Mouse (Mus musculus): ENCODE results near the gene Ube3c.
"Not testable (repeated sequence)": the region's sequence is repeated elsewhere in the genome, so short reads cannot be mapped to it uniquely, and the experiment has no call there.

Gene Ube3c

DNA sequence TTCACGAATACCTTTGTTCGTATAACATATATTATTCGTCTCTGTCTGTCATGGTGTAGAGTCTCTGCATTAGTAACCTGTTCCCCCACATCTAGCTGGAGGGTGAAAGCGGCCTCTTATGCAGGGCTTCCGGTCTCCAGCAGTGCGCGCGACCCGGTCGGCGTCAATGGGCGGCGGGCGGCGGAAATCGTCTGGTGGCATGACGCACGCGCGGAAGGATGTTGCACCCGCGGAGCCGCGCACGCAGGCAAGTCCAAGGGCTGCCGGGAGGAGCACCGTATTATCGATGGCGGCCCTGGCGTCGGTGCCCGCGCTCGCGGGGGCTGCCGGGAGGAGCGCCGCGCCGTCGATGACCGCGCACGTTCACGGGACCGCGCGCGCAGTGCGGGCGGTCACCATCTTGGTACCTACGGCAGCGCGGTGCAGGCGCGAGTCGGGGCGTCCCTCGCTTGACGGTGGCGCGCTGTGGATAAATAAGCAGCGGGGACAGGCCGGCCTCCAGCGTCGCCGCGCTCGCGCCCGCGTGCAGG is at the start of gene Ube3c:
Ube3c (plus strand) TSS at position 395 of the 530 bp plus-strand sequence.
- in situ Hi-C loops (cut with MboI, MseI), result no loop called here

DNA sequence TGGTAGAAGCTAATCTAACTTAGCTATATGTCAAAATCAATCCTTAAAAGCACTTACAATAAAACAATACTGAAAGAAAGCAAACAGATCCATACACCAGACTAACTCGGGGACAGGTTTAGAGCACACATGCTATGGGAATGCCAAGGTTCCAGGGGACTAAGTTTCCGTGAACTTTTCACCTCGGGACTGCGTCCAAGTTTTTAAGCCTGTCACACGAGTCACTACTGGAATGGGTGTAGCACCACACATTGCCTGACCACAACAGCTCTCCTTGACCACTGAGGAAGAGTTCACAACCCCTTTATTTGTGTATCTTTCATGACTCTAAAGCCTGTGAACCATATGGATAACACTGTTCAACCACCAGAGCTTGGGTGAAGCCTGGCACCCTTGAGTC is 8.9 kb upstream of the Ube3c start:
- in situ Hi-C loops (cut with MboI, MseI), result loop anchor here in 1 of 2 experiments (5.0 kb wide), 2 partner anchors 127 to 1783 kb away; no protein-coding TSS in a partner anchor

DNA sequence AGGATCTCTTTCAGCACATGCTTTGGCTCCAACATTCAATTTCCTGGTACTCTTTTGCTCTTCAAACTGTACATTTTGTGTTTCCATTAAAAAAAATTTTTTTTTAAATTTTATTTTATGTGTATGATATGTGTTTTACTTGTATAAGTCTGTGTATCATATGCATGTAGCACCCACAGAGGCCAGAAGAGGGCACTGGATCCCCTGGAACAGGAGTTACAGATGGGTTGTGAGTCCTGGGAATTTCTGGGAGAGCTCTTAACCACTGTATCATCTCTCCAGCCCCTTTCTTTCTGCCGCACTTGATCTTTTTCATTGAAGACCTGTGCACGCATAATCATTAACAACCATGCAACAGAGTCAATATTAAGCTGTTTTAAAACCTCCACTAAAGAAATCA is 8.4 kb upstream of the Ube3c start:
- in situ Hi-C loops (cut with MboI, MseI), result loop anchor here in 1 of 2 experiments (5.0 kb wide), 2 partner anchors 127 to 1783 kb away; no protein-coding TSS in a partner anchor

DNA sequence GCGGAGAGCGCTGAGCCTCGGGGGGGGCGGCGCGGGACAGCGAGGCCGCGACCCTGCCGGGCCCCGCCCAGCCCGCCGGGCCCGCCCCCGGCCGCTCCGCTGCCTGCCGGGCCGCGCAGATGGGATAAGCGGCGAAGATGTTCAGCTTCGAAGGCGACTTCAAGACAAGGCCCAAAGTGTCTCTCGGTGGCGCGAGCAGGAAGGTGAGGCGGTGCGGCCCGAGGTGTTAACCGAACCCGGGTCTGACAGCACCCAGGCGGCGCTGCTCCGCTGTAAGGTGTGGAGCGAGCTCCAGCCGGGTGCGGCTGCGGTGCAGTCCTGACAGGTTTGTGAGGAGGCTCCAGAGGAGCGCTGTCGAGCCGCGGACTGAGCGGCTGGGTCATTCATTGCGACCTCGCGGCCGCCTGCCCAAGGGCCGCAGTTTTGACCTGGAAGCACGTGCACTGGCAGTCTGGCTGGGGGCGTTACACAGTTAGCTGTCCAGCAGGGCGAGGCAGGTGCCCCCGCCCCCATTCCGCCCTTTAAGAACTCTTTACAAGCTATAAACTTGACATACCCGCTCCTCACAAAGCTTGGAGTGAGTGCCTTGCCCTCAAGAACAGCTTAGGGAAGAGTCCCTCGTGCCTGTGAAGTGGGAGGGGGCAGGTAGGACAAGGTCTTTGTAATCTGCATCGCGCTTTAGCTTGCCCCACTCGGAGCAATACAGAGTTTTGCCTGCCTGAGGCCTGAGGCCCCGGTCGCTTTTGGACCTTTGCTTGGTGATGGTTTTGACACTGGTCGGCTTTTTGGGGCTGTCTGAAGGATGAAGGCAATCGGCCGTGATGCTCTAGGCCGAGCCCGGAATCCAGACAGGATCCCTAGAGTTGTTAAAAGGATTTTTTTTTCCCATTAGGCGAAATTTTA is 587 bp downstream of the Ube3c start:
- in situ Hi-C loops (cut with MboI, MseI), result loop anchor here in 1 of 2 experiments (5.0 to 10.0 kb wide), 2 partner anchors 68 to 665 kb away; partner anchors contain the start of gene Selenoi

- in situ Hi-C loops (cut with MboI, MseI), result loop anchor here in 1 of 2 experiments (5.0 to 10.0 kb wide), 2 partner anchors 63 to 661 kb away; partner anchors contain the start of gene Selenoi
Observed at GRCm38 (mm10) chr5:29574286-29574685, 5.2 kb downstream of the Ube3c start.

GRCm38 (mm10) chr5:29575085-29575484 is 6.0 kb downstream of the Ube3c start:
- in situ Hi-C loops (cut with MboI, MseI), result loop anchor here in 1 of 2 experiments (10.0 kb wide), 1 partner anchor 660 kb away; the partner anchor contains the start of gene Selenoi

- in situ Hi-C loops (cut with MboI, MseI), result loop anchor here in 1 of 2 experiments (10.0 kb wide), 1 partner anchor 657 kb away; the partner anchor contains the start of gene Selenoi
Observed at GRCm38 (mm10) chr5:29577795-29578631, 9.0 kb downstream of the Ube3c start.

- in situ Hi-C loops (cut with MboI, MseI), result loop anchor here in 1 of 2 experiments (10.0 kb wide), 1 partner anchor 1799 kb away; no protein-coding TSS in a partner anchor
Observed at GRCm38 (mm10) chr5:29583880-29584595, 15.0 kb downstream of the Ube3c start.

DNA sequence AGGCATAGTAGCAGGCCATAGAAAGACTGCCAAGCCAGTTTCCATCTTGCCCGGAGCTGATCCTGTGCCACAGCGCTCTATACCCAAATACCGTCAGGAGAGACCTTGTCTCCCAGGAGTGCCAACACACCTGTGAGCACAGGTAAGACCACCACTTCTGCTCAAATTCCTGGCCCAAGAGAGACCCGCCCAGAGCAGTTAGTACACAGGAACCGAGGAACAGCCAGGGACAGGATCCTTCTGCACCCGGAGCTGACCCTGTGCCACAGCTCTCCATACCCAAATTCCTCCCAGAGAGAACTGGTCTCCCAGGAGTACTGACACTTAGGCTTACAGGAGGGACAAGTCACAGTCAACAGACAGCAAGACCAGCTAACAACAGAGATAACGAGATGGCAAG is 23.1 kb downstream of the Ube3c start:
- in situ Hi-C loops (cut with MboI, MseI), result loop anchor here in 1 of 2 experiments (5.0 kb wide), 1 partner anchor 40 kb away; no protein-coding TSS in a partner anchor

DNA sequence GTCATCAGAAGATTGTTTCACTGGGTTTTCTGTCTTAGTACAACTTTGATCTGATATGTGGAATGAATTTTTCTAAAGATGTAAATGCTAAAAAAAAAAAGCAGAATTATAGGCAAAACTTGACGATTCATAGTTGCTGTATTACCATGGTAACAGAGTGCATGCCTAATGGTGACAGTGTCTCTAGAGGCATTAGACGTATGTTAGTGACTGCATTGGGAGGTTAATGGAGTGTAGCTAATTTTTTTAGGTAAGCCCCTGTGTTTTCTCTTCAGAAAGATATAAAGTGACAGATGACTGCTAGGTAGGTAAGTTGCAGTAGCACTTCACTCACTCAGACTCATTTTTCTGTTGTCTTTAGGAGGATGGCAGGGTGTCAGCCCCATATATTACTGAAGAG is 37.5 kb downstream of the Ube3c start:
- in situ Hi-C loops (cut with MboI, MseI), result no loop called here

DNA sequence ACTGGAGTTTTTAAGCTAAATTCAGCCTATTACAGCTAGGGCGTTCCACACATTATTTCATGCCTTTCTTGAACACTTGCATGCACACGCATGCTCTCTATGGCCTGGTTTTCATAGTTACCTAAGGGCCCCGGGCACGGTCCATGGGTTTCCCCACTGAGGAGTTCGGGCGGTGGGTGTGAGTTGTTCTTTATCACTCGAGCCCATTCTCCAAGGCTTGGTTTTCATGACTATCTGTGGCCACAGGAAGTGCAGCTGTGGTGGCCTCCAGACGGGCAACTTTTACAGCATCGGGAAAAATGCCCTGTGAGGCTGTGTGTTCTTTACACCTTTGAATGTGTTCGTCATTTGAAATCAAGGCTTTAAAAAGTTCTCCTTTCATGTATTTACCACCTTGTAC is 56.6 kb downstream of the Ube3c start:
- in situ Hi-C loops (cut with MboI, MseI), result no loop called here

DNA sequence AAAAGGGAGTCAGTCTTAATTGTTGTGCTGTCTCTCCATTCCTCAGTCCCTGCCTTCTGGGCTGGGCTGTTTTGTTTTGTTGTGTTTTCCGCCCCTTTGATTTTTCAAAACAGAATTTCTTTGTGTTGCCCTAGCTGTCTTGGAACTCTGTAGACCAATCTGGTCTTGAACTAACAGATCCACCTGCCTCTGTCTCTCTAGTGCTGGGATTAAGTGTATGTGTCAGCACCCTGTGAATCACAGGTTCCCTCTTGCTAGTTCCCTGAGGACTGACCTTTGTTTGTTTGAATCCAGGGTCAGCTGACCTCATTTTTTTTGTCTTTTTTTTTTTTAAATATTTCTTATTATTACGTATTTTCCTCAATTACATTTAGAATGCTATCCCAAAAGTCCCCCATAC is 60.9 kb downstream of the Ube3c start:
- in situ Hi-C loops (cut with MboI, MseI), result loop anchor here in 1 of 2 experiments (5.0 kb wide), 1 partner anchor 38 kb away; no protein-coding TSS in a partner anchor

- in situ Hi-C loops (cut with MboI, MseI), result loop anchor here in 1 of 2 experiments (5.0 kb wide), 1 partner anchor 39 kb away; no protein-coding TSS in a partner anchor
Observed at GRCm38 (mm10) chr5:29631711-29632110, 62.7 kb downstream of the Ube3c start.

DNA sequence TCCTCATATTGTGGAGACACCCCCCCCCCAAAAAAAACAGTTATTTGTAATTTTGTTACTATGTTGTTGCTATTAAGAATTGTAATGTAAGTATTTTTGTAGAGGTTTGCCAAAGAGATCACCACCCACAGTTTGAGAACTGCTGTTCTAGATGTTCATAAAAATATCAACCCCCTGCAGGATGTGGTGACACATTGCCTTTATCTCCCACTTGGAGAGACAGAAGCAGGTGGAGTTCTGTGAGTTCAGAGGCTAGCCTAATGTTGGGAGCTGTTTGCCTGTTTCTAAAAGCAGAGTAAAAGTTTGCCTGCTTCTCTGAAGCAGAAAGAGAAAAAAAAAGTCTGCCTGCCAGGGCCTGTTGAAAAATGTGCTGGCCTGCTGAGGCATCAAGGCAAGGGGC is 67.3 kb downstream of the Ube3c start:
- in situ Hi-C loops (cut with MboI, MseI), result loop anchor here in 1 of 2 experiments (5.0 kb wide), 1 partner anchor 64 kb away; no protein-coding TSS in a partner anchor

DNA sequence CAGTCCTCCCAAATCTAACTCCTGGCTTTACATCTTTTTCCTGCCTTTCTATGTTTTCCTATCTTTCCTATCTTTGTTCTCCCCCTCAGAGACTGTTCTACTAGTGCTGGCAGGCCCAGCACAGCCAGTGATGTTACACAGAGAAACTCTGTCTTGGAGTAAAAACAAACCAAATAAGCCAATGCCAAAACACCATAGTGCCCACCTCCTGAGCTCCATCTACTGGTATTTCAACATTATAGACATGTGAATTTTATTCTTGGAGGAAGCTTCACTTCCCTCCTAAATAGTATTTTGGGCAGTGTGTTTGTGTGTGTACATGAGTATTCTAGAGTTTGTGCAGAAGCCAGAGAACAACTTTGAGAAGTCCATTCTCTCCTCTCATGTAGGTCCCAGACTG is 67.8 kb downstream of the Ube3c start:
- in situ Hi-C loops (cut with MboI, MseI), result loop anchor here in 1 of 2 experiments (5.0 kb wide), 1 partner anchor 65 kb away; no protein-coding TSS in a partner anchor

DNA sequence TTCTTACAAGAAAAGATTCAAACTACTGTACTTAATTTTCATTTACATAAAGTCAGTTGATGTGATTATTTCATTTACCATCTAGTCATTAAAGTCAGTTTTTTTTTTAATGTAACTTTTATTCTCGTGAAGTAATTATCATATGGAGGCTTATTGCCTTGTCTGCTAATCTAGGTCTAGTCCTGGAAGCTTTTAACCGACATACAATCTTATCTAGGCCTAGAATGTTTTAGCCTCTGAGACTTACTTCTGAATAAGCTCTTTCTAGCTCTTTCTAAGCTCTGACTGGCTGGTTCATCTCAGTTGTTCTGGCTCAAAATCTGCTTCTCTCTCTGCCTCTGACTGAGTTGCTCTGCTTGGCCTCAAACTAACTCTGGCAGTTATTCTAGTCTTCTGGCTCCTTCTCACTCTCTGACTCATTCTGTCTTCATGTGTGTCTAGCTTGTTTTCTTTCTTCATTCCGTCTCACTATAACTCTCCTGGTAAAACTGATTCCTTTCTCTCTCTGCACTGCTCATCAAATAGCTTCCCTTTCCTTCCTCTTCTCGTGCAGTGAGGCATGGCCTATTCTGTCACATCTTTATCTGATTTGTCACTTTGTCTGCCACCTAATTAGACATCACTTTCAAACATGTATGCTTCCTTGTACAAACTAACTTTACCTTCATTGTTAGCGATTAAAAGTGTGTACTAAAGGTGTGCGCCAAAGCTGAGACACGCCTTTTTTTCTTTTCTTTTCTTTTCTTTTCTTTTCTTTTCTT is 72.3 kb downstream of the Ube3c start:
- in situ Hi-C loops (cut with MboI, MseI), result no loop called here

GRCm38 (mm10) chr5:29651696-29652095 is 82.7 kb downstream of the Ube3c start:
- in situ Hi-C loops (cut with MboI, MseI), result no loop called here

DNA sequence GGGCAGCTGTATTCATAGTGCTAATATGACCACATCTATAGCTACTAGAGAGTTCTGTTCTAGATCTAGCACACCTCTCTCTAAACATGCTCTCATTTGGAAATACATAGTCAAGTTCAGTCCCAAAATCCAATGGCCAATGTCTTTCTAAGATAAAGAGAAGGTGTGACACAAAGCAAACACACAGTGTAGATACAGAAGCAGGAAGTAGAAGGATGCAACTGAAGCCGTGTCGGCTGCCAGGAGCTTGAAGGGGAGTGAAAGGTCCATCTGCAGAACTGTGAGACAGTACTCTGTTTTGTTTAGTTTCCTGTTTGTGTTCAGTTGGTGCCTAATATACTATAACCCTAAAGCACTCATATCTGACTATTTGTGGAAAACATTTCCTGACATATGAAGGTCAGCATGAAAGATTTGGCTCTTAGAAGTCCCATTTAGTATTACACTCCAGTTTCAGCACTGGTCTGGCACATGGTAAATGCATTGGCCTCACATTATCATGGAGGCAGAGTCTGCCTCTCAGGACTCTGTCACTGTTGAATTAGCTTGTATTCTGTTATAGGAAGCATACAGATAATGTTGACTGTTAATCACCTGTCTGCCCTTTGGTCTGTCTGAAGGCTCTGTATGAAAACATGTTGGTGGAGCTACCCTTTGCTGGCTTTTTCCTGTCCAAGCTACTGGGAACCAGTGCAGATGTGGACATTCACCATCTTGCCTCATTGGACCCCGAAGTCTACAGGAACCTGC is 88.7 kb downstream of the Ube3c start:
- in situ Hi-C loops (cut with MboI, MseI), result loop anchor here in 1 of 2 experiments (5.0 kb wide), 1 partner anchor 45 kb away; no protein-coding TSS in a partner anchor

- in situ Hi-C loops (cut with MboI, MseI), result not testable (repeated sequence)
Observed at GRCm38 (mm10) chr5:29661246-29661645, 92.2 kb downstream of the Ube3c start.

Measured in T-helper 17 cell (primary cell).